Mouse (Mus musculus) cerebellum, adult 18-20 months (tissue): Measurements from ENCODE around the gene Krt76.

ENCODE experiments used
- DNase-seq, 2 experiments: peaks; one replicate each; pipeline ENCODE4 v3.0.0; 2021

The Krt76 gene

DNA sequence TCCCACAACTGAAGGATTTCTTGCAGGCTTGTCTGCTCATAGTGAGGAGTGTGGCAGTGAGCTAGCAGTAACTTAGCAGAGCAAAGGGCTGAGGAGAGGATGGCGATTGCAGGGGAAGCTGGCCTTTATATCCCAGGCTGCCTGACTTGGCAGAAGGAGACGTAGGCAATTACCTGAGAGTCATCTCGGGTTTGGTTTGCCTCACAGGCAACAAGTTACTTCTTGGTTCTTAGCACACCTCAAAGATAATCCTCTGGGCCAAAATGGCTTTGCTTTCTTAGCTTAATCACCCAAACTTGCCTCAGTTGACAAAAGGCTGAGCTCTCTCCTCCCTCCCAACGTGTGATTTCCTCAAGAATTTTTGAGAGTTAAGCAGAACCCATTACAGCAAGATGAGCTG is at the start of gene Krt76:
Krt76 (minus strand) TSS at position 101 of the 400 bp plus-strand sequence.
- DNase-seq, result no peak

DNA sequence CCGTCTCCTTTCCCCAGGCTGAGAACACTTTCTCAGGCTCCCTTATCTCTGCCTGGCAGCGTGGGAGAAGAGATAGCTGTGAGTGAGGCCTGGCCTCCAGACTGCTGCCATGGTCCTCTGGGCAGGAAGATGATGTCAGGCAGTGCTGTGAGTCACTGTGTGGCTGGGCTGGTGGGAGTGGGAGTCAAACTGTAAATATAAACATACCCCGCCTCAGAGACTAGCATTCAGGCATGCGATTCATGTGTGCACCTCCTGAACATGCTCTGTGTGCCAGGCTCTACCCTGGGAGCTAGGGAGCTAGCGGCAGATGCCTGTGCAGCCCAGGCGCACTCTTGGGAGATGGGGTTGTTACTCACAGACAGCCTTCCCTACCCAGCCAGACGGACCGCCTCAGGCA is 49.2 kb upstream of the Krt76 start:
- no peak for DNase-seq

DNA sequence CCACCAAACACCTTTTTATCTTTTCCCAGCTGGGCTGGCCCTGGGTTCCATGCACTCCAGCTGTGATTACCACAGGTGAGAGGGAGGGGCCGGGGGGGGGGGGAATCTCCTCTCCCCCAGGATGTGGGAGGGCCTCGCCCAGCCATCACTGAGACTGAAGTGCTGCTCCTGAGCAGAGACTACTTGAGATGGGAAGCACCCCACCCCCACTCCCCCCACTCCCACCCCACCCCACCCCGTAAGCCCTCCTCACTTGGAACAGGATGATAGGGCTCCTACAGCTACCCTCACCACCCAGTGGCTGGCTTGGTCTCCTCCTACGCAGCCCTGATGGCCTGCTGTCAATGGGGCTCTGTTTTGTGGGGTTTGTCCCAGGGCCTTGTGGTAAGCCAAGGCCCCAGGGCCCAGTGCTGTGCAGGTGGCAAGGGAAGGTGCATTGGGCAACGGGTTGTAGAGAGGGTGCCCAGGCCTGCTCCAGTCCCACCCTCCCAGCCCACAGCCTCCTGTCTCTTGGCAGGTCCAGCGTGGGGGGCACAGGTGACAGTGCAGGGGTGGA is 47.6 kb upstream of the Krt76 start, which contains the start of gene Krt79:
Krt79 (minus strand) TSS at position 51 of the 556 bp plus-strand sequence.
- DNase-seq, result no peak

DNA sequence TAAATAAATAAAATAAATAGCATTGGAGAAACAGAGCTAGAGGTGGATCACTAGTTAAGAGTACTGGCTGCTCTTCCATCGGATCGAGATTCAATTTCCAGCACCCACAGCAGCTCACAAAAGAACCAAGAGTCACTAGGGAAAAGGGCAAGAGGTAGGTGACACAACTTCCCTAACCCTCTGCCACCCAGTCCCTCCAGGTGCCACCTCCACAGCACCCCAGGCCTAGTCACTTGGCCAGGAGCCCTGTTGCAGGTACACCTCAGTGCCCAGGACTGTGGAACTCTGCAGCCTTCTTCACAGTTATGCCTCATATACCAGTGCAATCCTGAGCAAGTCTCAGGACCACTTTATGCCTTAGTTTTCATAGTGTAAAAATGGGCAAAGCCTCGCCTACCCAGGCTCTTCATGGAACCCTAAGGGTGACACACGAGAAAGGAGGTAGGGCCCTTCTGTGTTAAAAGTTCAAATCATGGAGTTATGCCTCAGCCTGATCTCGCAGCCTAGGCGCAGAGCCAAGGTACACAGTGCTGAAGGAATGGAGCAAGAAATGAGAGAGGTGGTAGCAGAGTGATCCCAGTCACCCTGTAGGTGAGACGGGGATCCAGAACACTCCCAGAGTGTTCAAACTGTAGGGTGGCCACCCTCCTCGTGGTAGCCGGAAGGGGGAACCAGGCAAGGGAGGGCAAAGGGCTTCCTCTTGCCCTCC is 46.0 kb upstream of the Krt76 start:
- no peak for DNase-seq

DNA sequence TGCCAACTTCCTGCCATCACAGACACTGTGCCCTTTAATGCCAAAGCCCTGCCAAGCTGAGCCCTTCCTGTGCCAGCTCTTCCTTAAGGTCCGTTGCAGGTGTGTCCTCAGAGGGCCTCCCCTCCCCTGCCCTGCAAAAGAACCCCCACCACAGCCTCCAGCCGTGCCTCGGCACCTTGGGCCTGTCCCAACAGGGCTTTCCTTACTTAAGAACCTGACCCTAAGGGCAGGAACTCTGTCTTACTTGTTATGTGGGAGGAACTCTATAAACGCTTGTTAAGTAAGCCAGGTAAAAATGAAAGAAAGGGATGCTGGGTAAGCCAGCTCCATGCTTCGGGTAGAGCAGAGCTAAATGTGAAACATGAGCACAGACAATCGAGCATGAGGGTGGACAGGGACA is 40.3 kb upstream of the Krt76 start:
- no peak for DNase-seq

- no peak for DNase-seq
Measured at GRCm38 (mm10) chr15:101929666-101930065, 36.9 kb upstream of the Krt76 start.

- no peak for DNase-seq
Measured at GRCm38 (mm10) chr15:101929087-101929486, 36.4 kb upstream of the Krt76 start.

GRCm38 (mm10) chr15:101927340-101928080 is 34.8 kb upstream of the Krt76 start:
- no peak for DNase-seq

GRCm38 (mm10) chr15:101925041-101925440 is 32.3 kb upstream of the Krt76 start:
- DNase-seq, result no peak

DNA sequence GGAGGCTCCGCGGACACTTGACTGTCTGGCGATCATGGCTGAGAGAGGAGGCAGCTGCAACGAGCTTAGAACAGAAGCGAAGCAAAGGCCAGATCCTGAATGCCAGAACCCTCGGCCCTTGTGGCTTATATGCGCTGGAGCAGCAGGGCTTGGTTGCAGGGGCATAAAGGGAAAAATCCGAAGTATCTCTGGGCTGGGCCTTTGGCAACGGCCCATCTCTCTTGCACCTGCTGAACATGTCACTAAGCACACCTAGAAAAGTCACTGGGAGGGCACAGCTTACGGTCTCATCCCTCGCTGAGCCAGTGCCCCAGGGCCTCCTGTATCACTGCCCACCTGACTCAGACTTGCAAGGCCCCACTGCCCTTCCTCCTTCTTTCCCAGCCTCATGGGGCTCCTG is 31.9 kb upstream of the Krt76 start, which contains the start of gene Krt4:
Krt4 (minus strand) TSS at position 101 of the 400 bp plus-strand sequence.
- DNase-seq, result no peak

DNA sequence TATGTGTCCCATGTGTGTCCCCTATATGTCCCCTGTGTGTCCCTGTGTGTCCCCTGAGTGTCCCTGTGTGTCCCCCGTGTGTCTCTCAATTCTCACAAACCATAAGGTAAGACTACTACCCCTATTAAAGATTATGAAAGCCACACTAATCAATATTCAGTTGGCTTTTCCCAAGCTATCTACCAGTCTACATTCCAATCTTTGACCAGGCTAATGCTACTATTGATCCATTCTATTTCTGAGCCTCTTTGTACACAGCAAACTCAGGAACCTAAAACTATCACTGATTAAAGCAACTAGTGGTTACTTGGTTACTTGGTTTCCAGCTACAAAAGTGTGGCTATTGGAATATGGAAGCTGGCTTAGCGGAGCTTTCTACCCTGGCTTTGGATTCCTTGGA is 29.6 kb upstream of the Krt76 start:
- no peak for DNase-seq

DNA sequence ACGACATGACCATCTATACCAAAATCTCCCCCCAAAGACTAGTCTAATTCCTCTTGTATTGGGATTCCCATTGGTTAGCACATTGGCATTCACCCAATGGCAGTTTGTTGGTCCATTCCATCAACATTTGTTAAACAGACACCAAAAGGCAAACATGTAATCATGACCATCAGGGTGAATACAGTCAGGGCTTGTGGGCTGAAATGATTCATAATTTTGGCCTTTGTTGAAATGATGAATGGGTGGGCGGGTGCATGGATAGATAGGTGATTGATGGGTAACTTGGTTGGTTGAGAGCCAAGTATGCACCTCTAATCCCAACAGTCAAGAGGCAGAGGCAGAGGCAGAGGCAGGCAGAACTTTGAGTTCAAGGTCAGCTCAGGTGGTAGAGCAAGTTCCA is 23.4 kb upstream of the Krt76 start:
- no peak for DNase-seq

- DNase-seq, result no peak
Measured at GRCm38 (mm10) chr15:101904849-101905248, 12.1 kb upstream of the Krt76 start.

GRCm38 (mm10) chr15:101902171-101903149 is 9.7 kb upstream of the Krt76 start:
- no peak for DNase-seq

GRCm38 (mm10) chr15:101895216-101895615 is 2.5 kb upstream of the Krt76 start:
- DNase-seq, result no peak

DNA sequence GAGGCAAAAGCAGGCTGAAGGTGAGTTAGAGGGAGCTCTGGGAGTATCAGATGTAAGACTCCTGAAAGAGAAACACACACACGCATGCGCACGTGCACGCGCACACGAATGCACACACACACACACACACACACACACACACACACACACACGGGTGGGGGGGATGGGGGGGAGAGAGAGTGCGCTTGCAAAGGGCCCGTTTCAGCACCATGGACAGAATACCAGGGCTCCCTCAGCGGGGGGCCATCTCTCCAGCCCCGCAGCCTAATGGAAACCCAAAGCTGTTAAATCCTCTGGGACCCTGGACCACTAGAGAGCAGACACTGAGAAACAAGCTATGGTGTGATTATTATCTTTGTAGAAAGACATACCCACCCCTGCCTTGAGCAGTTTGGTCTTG is 12.9 kb downstream of the Krt76 start:
- DNase-seq, result no peak

DNA sequence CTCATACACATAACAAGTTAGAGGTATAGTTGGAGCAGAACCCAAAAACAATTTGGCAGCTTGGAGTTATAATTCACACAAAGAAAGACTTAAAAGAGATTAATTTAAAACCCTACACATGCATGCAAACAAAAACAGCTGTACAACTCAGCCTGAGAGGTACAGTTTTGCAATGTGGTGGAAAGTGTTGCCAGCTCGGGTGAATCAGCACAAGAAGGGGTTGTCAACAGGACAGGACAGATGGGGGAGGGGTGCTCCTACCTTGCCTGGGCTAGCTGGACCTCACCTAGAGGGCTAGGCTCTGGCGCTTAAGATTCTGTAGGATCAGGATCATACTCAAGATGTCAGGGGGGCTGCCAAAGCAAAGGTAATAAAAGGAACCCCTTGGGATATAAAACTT is 14.7 kb downstream of the Krt76 start:
- no peak for DNase-seq

GRCm38 (mm10) chr15:101874383-101874782 is 18.3 kb downstream of the Krt76 start:
- DNase-seq, result no peak

DNA sequence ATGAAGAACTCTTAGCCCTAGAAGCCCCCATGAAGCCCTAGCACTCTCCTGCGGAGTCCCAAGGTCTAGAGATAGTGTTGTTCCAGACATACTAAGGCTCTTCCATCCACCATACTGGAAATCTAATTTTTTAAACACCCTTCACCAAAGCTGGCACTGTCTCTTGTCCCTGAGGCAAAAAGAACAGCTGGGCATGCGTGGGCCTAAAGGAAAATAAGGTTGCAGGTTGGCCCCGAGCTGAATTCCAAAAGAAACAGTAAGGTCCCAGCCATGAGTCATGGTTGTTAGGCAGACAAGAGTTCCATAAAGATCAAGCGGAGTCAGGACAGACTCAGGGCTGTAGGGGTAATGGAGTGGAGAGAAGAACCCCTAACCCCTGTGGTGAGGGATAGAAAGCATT is 19.5 kb downstream of the Krt76 start:
- DNase-seq, result no peak

GRCm38 (mm10) chr15:101869431-101869830 is 23.3 kb downstream of the Krt76 start, which contains the start of gene Krt77:
TSS of gene Krt77 (minus strand) at chr15:101869705.
- no peak for DNase-seq

GRCm38 (mm10) chr15:101866754-101867153 is 26.0 kb downstream of the Krt76 start:
- DNase-seq, result no peak

GRCm38 (mm10) chr15:101860421-101861130 is 32.1 kb downstream of the Krt76 start:
- DNase-seq, result no peak
